Mouse (Mus musculus) cerebellum, adult 11-12 months (tissue): ENCODE data around the gene Slc2a8.

Source experiments
- DNase-seq: peaks from one replicate; pipeline ENCODE4 v3.0.0; 2022

Slc2a8 gene

DNA sequence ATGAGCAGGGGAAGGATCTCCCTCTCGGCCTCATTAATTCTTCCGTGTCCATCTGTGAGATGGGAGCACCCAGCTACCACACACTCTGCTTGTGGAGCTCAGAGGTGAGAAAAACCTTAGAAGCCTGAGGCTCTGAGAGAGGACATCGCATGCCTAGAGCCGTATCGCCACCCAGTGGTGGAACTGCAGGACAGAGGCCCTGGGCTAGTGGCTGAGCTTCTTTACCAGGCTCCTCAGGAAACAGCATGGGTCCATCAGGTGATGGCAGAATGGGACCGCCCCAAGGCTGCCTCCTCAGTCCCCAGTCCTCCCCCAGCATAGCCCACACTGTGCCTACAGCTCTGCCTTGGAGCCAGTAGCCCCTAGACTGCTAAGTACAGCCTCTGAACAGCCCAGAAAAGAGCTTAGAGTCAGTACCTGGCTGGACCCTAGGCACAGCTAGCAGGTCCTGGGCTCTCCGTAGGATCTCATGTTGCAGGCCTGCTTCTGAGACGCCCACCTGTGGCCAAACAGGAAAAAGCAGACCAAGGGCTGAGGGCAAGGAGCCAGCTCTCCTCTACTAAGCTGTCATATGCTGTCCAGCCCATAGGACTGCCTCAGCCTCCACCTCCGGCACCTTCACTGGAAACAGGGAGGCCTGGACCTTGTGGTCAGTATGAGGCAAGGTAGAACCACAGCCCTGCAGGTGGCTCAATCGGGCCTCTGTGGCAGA lies 53.5 kb downstream of the Slc2a8 start:
- DNase-seq, result peak; percentile 83

DNA sequence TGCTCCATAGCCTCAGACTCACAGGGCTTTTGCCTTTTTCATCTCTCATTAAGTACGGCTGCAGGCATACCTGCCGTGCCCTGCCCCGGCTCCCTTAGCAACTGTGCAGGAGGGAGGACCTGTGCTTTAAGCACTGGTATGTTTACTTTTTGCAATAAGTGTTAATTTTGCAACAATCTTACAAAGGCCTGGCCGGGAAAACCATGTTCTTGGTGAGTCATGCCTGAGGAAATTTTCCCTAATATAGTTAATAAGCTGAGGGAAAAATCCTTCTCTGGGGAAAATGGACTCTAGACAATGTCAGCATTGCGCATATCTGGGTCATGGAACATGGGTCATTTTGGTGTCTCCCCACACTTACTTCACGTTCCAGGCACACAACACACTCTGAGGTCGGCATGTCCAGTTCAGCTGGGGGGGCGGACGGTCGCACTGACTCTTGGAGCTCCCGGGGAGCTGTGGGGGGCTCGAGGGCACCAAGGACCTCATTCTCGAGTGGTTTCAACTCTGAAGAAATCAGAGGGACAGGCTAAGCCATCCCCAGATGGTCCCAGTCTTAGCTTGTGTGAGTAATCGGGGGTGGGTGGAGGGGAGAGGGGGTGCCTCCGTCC lies 54.2 kb downstream of the Slc2a8 start:
- no peak for DNase-seq

DNA sequence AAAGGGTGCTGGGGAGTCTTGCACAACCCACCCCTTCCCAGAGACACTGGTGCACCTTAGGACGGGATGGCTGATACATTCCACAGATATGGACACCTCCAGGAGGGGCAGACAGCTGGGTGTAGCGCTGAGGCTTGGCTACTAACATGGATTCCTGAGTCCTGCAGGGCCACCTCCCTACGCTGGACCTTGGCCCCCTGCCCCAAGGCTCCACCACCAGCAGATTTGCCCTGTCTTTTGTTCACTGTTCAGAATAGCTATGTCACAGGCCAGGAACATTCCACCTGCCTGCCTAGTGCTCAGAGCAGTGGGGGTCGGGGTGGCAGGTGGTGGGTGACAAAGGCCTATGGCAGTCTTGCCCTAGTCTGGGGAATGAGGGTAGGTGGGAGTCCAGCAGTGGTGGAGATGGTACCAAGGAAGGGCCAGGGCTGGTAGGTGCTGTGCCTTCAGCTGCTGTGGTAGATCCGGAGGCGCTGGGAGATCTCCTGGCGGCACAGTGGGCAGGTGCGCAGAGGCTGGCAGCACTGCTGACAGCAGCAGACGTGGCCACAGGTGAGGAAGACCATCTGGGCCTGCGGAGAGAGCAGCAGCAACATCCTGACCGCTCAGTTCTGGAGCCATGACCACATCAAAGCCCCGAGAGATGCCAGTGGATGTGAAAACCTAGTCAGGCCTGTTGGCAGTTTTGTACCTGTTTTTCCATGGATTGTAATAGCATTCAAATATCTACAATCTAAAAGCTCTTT lies 55.4 kb downstream of the Slc2a8 start:
- DNase-seq, result peak; percentile 51

GRCm38 (mm10) chr2:32924306-32924844 lies 57.5 kb downstream of the Slc2a8 start:
- no peak for DNase-seq

- no peak for DNase-seq
Observed at GRCm38 (mm10) chr2:32923551-32924250, 58.2 kb downstream of the Slc2a8 start.
